Mouse (Mus musculus) liver, adult 2 months (tissue): ENCODE measurements around the gene Fam243. TPM values are rescaled to one million over a fixed set of nuclear protein-coding genes. Genes with fewer than 3 reads are reported as not detected.

Experiments
- DNase-seq: peaks from one replicate; pipeline ENCODE4 v3.0.0-alpha.2; 2011; ENCODE audit warnings: low read depth, low spot score; ENCODE audit errors: extremely low read depth
- H3K27ac ChIP-seq: fragments of 200-500 bp; replicated peaks from 2 replicates; pipeline ENCODE4 v1.5.1; 2012; ENCODE audit warnings: low read depth, mild to moderate bottlenecking, control low read depth, inconsistent platforms, low read length; ENCODE audit not compliant: insufficient read depth
- H3K27me3 ChIP-seq: fragments of 200-500 bp; 2 replicates; pipeline ENCODE4 v1.6.1; 2012; ENCODE audit warnings: mild to moderate bottlenecking, moderate library complexity, low read length, inconsistent platforms; ENCODE audit not compliant: control insufficient read depth, insufficient read depth
- H3K36me3 ChIP-seq: fragments of 200-500 bp; 2 replicates; pipeline ENCODE4 v1.6.1; 2012; ENCODE audit warnings: low read length, inconsistent platforms; ENCODE audit not compliant: control insufficient read depth, insufficient read depth
- H3K4me1 ChIP-seq: fragments of 200-500 bp; 2 replicates; pipeline ENCODE4 v1.6.1; 2011; ENCODE audit warnings: low read length; ENCODE audit not compliant: control insufficient read depth, insufficient read depth
- H3K4me3 ChIP-seq: fragments of 200-500 bp; 2 replicates; pipeline ENCODE4 v1.5.1; 2011; ENCODE audit warnings: low read depth, mild to moderate bottlenecking, control low read depth, low read length, moderate library complexity; ENCODE audit not compliant: insufficient read depth
- H3K79me2 ChIP-seq: fragments of 200-500 bp; 2 replicates; pipeline ENCODE4 v1.6.1; 2012; ENCODE audit warnings: inconsistent platforms, mild to moderate bottlenecking, low read length, moderate library complexity; ENCODE audit not compliant: control insufficient read depth, insufficient read depth
- H3K9ac ChIP-seq: fragments of 200-500 bp; 2 replicates; pipeline ENCODE4 v1.6.1; 2012; ENCODE audit warnings: low read depth, mild to moderate bottlenecking, control low read depth, inconsistent platforms, low read length
- CTCF ChIP-seq: fragments of 200-500 bp; IDR thresholded peaks from 2 replicates; pipeline ENCODE4 v1.5.1; 2011; ENCODE audit warnings: low read depth, low read length, control low read depth
- POLR2A ChIP-seq: fragments of 200-500 bp; IDR thresholded peaks from 2 replicates; pipeline ENCODE4 v1.6.1; 2011; ENCODE audit warnings: low read length, control low read depth; ENCODE audit not compliant: insufficient read depth; ENCODE audit errors: extremely low read depth
- WGBS: fragments of 180-500 bp; shearing (Covaris S2); methylation state at CpG from one replicate; pipeline ENCODE4 v1.1.7; 2018; 5-methylcytosine and 5-hydroxymethylcytosine counted together
- polyA plus RNA-seq: library from polyadenylated mRNA; depleted of rRNA; stranded (reverse); fragments of >200 nt; gene quantifications from 2 replicates; pipeline ENCODE4 v1.2.3, GENCODE M21; 2012
- total RNA-seq: library from RNA; depleted of rRNA; stranded (reverse); fragments of >200 nt; gene quantifications from 2 replicates; pipeline ENCODE4 v1.2.3, GENCODE M21; 2014

Gene Fam243
- total and polyA plus RNA-seq, 2 experiments: not detected

- WGBS: 89% methylated on average over 10 of the region's 10 CpGs
- H3K9ac ChIP-seq: no peak overlapping the region
- no peak for TF ChIP-seq CTCF
- no peak overlapping the region for H3K27ac ChIP-seq
- H3K79me2 ChIP-seq: no peaks in the 10 kb centered on the region
- no peak overlapping the region for H3K4me3 ChIP-seq
- H3K36me3 ChIP-seq: no peaks in the 10 kb centered on the region
- H3K4me1 ChIP-seq: no peaks in the 10 kb centered on the region
- no peak for DNase-seq
- H3K27me3 ChIP-seq: peaks cover 5% of the 10 kb centered on the region; the same call in 1 of the 2 replicates
These were observed 36.3 kb upstream of the Fam243 start for GRCm38 (mm10) chr16:92357566-92357965.

- peaks cover 5% of the 10 kb centered on the region; the same call in 1 of the 2 replicates for H3K27me3 ChIP-seq
- TF ChIP-seq CTCF (no peak), POLR2A (no peak)
- WGBS: 71% methylated on average over 9 of the region's 9 CpGs
These were observed 35.8 kb upstream of the Fam243 start for GRCm38 (mm10) chr16:92357023-92357422.

GRCm38 (mm10) chr16:92355982-92356381 is 34.7 kb upstream of the Fam243 start:
- no peak overlapping the region for H3K27ac ChIP-seq
- DNase-seq: peak; percentile 92

More at GRCm38 (mm10) chr16:92357023-92357422, 35.8 kb upstream of the Fam243 start:
- Histone ChIP-seq H3K27ac (no peak overlapping the region), H3K4me1 (no peaks in the 10 kb centered on the region), H3K79me2 (no peaks in the 10 kb centered on the region), H3K36me3 (no peaks in the 10 kb centered on the region), H3K9ac (no peak overlapping the region), H3K4me3 (no peak overlapping the region)
- peak; percentile 31 for DNase-seq

GRCm38 (mm10) chr16:92355366-92355765 is 34.1 kb upstream of the Fam243 start:
- peaks cover 5% of the 10 kb centered on the region; the same call in 1 of the 2 replicates for H3K27me3 ChIP-seq
- no peak overlapping the region for H3K4me3 ChIP-seq
- no peaks in the 10 kb centered on the region for H3K36me3 ChIP-seq
- no peak for TF ChIP-seq CTCF
- TF ChIP-seq POLR2A: no peak
- H3K9ac ChIP-seq: no peak overlapping the region
- H3K79me2 ChIP-seq: no peaks in the 10 kb centered on the region
- H3K4me1 ChIP-seq: no peaks in the 10 kb centered on the region
- WGBS: 73% methylated on average over 5 of the region's 5 CpGs
- peak; percentile 17 for DNase-seq
- no peak overlapping the region for H3K27ac ChIP-seq

More at GRCm38 (mm10) chr16:92355982-92356381, 34.7 kb upstream of the Fam243 start:
- Histone ChIP-seq H3K36me3 (no peaks in the 10 kb centered on the region), H3K4me3 (no peak overlapping the region), H3K79me2 (no peaks in the 10 kb centered on the region), H3K27me3 (peaks cover 5% of the 10 kb centered on the region; the same call in 1 of the 2 replicates), H3K9ac (no peak overlapping the region), H3K4me1 (no peaks in the 10 kb centered on the region)
- no peak for TF ChIP-seq POLR2A
- no peak for TF ChIP-seq CTCF
- 44% methylated on average over 11 of the region's 11 CpGs for WGBS

- no peak overlapping the region for H3K4me3 ChIP-seq
- peaks cover 4% of the 10 kb centered on the region; the same call in 1 of the 2 replicates for H3K27me3 ChIP-seq
- TF ChIP-seq CTCF (no peak), POLR2A (no peak)
- 86% methylated on average over 2 of the region's 2 CpGs for WGBS
- H3K4me1 ChIP-seq: no peaks in the 10 kb centered on the region
- no peak for DNase-seq
- H3K9ac ChIP-seq: no peak overlapping the region
- H3K27ac ChIP-seq: no peak overlapping the region
- no peaks in the 10 kb centered on the region for H3K79me2 ChIP-seq
- no peaks in the 10 kb centered on the region for H3K36me3 ChIP-seq
These were observed 32.7 kb upstream of the Fam243 start for GRCm38 (mm10) chr16:92353897-92354296.

GRCm38 (mm10) chr16:92353295-92353694 is 32.1 kb upstream of the Fam243 start:
- no peaks in the 10 kb centered on the region for H3K27me3 ChIP-seq
- H3K9ac ChIP-seq: no peak overlapping the region
- TF ChIP-seq CTCF: no peak
- TF ChIP-seq POLR2A: no peak
- no peak overlapping the region for H3K27ac ChIP-seq
- H3K36me3 ChIP-seq: no peaks in the 10 kb centered on the region
- no peak overlapping the region for H3K4me3 ChIP-seq
- 61% methylated on average over 12 of the region's 12 CpGs for WGBS
- peak; percentile 84 for DNase-seq
- no peaks in the 10 kb centered on the region for H3K79me2 ChIP-seq
- no peaks in the 10 kb centered on the region for H3K4me1 ChIP-seq
